Mouse (Mus musculus) CD8-positive naive resting alpha-beta T cell, adult 2 months (primary cell): ENCODE data around the gene Ttc34.

ENCODE experiments used
- DNase-seq, 2 experiments: peaks; one replicate each; pipeline ENCODE4 v3.0.0; 2022; ENCODE audit warnings: low read depth in 2 of 2, low spot score in 2 of 2

The Ttc34 gene

DNA sequence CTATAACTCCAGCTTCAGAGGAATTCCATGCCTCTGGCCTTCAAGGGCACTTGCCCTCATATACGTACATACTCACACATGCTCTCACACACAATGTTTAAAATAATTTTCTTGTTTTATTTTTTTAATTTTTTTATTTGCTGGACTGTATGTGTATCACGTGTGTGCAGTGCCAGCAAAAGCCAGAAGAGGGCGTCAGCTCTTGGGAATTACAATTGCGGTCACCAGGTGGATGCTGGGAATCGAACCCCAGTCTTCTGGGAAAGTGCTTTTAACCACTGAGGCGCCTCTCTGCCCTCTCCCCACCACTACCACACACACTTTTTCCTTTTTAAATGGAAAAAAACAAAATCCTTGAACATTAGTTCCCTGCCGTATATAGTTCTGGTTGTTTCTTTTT is 19.6 kb downstream of the Ttc34 start:
- DNase-seq: no peak

DNA sequence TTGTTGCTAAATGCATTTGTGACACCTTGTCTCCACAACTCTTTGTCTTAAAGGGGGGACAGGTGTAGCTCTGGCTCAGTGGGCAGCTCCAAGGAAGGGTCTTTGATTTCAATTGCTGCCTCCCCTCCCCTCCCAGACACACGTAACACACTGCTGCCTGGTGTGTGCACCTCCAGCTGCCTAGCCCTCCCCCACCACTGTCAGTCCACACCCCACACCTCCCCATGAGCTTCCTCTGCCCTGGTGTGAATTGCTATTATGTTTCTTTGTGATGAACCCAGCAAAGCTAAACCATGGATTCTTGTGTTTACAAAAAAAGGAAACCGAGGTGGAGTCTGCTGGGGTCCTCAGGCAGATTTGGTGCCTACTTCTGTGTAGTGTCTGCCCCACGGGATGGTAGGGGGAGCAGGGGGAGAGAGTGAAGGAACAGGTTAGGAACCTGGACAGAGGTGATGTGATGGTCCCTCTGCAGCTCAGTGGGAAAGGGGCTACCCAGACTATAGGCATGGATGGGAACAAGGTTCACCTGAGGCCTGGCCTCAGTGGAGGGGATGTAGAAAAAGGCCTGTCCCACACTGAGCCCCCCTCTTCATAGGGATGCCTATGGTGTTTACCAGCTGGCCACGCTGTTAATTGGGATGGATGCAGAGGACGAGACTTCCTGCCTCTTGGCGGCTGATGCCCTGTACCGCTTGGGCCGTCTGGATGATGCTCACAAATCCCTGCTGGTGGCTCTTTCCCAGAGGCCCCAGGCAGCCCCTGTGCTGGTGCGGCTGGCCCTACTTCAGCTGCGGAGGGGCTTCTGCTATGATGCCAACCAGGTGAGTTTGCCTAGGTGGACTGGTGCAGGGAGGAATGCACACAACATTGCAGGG is 20.3 kb downstream of the Ttc34 start:
- no peak for DNase-seq

DNA sequence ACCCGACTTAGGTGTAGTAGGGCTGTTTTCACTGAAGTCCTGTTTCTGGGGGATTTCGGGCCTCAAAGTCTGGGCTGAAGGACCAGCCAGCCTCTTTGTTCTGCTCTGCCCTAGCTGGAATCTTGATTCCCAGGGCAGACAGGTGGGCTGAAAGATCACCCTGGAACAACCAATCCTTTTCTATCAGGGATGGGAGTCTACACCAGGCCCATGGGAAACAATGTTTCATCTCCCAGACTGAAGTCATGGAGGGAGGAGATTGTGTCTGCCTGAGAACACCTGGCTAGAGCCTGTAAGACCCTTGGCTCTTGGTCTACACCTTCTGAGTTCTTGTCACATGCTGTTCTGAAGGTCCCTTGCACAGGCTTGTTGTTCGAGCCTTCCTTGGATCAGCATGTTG is 21.3 kb downstream of the Ttc34 start:
- DNase-seq: no peak

DNA sequence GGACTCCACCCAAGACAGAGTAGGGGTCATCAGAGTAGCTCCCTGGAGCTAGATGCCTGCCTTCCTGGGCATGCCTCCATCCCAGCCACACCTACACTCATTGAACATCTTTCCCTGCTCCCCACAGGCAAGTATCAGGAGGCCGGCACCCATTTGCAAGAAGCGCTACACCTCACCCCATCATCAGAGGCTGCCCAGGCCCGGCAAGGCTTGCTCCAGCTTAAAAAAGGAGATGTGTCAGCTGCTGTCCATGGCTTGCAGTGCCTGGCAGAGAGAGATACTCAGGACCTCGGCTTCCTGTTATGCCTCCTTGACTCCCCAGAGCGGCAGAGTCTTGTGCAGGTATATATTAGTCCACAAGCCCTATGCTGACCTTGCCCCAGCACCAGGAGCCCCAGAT is 24.7 kb downstream of the Ttc34 start:
- DNase-seq: no peak

DNA sequence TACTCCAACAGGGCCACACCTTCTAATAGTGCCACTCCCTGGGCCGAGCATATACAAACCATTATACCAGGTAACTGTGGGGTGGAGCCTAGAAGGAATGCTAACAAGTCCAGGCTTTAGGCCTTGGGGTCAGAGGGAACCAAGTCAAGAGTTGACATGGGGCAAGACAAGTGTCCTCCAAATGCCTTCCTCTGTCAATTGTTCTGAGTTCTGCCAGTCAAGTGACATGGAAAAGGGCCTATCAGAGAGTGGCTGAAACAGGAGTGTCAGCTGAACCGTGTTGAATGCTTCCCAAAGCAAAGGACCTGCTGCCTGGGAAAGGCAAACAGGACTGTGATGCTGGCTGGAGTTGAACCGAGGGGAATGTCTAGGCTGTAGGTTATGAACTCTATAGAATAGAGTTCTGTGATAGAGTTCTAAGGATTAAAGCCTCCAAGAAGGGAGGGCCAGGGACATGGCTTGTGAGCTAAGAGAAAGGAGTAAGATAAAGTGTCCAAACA is 26.2 kb downstream of the Ttc34 start:
- no peak for DNase-seq

DNA sequence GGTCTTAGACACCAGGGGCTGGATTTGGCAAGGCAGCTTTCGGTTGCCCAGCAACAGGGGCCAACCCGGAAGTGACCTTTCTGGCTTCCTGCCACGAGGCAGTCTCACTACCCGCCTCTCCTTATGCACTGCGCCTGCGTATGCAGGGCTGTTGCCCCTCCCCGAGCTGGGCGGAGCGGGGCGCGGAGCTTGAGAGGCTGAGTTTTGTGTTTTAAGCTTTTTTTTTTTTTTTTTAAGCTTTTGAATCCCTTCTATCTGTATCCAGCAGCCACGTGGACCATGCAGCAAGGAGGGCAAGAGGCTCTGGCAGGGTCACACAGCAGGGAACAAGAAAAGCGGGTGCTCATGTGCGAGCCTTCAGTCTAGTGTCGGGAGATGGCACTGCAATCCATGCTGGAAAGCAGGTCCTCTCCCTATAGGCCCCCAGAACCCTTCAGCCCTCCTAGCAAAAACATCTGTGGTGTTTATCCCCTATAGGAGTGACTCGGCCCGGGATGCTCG is 27.1 kb downstream of the Ttc34 start:
- peak; percentile 65 to 82 for DNase-seq

DNA sequence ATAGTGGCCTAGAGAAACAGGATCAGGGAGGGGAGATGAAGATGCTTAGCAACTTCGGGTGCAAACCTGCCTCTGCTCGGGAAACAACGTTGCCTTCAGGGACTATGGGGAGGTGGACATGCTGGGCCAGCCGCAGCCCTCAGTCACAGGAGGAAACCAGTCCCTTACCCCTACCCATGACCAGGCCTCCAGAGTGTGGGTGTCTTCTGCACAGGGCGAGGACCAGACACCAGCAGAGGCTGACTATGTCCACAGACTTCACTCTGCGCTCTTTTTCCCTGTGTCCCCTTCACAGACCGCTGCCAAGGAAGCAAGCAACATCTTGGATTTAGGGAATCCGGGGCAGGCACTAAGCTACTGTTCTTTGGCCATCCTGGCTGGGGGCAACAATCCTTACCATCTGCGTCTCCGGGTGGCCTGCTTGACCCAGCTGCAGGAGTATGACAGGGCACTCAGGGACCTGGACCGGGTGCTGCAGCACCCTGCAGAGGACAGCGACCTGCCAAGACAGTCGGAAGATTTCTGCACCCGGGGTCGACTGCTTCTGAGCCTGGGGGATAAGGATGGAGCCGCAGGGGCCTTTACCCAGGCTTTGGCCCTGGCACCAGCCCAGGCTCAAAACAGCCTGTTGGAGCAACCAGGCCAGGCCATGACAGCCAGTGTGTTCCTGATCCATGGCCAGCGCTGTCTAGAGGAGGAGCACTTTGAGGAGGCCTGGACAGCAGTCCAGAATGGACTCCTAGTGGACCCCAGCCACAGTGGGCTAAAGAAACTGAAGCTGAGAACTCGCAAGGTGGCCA is 27.9 kb downstream of the Ttc34 start:
- DNase-seq: no peak

DNA sequence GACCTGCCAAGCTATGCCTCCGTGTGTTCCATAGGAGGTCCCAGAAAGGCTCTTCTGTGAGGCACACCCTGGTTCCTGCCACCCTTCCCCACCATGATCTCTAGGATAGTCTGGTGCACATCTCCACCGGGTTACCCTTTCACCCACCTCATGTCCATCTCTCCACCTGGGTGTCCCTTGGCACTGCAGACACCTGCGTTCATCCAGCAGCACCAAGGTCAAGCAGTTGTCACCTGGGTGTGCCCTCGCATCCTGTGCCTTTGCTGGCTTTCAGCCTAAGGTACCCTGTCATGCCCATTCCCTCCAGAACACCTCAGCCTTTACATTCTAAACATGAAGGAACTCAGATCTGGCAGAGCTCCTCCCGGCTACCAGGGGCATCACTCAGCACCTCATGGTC is 29.1 kb downstream of the Ttc34 start:
- no peak for DNase-seq

DNA sequence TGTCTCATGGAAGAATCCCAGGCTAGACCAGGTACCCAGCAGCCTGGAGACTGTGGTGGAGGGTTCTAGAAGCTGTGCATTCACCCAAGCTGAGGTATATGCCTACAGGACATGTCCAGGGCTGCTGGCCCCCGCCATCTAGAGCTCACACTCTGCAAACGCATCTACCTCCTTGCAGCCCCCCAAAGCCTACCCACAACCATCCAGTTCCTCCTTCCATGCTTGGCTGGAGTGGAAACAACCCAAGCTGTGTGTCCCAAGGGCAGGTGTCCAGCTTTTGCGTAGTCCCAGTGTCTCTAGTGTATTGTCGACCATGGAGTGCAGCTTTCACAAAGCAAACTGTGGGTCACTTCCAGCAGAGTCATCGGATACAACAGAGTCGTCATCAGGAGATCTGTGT is 30.0 kb downstream of the Ttc34 start:
- DNase-seq: no peak

DNA sequence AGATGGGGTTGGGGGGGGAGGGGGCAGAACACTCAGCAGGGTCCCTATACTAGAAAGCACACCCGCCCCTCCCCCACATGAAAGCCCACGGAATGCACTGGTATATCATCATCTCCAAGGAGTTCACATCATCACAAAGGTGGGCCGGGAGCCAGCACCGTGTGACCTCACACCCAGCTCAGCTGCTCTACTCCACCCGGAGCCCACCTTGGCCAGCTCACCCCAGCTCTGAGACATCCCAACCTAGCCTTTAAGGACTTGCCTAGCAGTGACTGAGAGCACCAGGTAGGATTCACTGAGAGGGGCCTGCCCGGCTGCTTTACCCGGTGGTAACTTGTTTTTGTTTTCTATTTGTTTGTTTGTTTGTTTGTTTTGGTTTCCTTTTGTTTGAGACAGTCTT is 32.2 kb downstream of the Ttc34 start, which contains the start of gene Mmel1:
TSS of gene Mmel1 (plus strand) at position 146 of the 400 bp plus-strand sequence.
- DNase-seq: no peak

DNA sequence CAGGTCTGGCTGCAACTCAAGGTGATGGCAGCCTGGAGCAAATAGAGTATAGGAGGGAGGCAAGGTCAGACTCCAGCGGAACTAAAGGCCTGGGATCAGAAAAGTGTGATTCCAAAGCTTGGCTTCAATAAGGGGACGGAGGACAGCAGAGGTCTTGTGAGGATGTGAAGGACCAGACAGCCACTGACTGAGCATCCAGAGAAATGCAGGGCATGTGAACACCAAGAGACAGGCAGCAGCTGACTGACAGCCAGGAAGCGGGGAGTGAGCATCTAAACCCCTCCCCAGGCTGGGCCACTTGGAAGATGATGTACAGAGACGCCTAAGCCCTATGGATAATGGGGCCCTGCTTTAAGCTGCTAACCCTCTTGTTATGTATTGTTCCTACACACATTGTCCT is 33.5 kb downstream of the Ttc34 start:
- DNase-seq: no peak

DNA sequence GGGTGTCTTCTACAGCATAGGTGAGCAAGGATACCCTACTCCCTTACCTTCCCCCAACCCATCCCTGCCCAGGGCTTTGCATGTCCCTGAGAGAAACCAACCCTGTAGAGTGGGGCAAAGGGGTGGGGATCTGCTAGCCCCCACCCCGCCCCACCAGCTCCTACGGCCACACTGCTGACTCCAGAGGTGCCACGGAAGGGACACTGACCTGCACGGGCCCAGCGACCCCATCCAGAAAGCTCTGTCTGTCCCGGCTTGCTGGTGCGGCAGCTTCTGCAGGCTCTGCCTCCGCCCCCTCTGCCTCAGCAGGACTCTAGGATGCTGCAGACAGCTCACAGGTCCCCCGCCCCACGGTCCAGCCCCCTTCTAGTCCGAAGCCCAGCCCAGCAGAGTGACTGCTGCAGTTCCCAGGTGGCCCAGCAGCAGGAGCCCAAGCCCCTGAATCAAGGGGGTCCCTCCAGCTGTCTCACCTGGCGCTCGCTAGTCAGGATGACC is 34.5 kb downstream of the Ttc34 start:
- no peak for DNase-seq

DNA sequence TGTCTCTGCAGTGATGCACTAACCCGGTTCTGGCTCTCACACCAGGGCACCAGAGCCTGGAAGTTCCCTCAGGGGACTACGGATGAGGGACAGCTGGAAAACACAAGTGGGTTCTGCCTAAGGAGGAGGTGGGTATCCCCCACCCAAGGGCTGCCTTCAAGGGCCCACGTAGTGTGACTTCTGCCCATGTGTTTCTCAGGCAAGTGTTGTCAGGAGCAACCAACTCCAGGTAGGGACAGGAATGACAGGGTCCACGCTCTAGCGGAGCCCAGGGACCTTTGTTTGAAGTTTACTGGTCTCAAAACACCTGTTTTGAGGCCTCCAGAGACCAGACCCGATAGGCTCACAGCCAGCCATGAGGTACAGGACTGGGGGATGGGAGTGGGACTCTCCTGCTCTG is 35.9 kb downstream of the Ttc34 start:
- DNase-seq: no peak

DNA sequence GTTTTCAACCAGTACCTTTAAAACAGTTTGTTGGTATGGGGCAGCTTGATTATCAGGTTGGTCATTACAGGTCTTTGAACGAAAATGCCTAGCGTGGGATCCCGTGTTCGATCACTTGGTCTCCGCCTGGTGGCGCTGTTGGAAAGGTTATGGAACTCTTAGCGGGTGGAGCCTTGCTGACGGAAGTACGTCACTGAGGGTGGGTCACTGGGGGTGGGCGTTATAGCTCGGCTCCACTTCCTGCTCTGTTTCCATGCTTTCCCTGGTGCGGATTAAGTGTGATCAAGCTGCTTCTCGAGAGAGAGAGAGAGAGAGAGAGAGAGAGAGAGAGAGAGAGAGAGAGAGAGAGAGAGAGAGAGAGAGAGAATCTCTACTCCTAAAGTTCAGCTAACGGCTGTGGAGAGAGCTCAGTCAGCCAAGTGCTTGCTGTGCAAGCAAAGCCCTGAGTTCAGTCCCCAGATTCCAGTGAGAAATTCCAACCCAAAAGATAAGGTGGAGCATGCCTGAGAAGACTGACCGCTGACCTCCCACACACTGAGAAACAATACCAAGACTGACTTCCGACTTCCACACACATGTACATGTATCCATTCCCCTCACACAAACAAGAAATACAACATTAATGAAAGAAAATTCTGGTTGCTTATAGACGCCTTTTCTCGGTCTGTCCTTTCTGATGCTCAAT is 40.7 kb downstream of the Ttc34 start:
- peak; percentile 88 to 92 for DNase-seq

DNA sequence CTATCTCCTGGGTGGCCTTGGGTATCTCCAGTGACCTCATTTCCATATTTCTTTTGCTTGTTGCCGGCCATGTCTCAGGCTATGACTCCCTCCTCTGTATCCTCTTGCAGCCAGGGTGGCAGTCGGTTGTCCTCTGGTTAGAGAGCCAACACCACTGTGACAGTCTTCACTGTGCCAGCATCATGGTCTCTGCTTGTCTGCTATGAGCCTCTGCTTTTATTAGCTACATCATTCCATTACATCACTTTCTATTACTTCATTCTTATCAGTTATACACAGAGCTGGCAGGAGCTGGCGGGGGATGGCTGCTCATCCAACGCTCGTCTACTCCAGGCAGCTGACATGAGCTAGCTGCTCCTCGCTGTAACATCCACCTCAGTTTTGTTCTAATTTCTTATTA is 43.5 kb downstream of the Ttc34 start:
- no peak for DNase-seq

DNA sequence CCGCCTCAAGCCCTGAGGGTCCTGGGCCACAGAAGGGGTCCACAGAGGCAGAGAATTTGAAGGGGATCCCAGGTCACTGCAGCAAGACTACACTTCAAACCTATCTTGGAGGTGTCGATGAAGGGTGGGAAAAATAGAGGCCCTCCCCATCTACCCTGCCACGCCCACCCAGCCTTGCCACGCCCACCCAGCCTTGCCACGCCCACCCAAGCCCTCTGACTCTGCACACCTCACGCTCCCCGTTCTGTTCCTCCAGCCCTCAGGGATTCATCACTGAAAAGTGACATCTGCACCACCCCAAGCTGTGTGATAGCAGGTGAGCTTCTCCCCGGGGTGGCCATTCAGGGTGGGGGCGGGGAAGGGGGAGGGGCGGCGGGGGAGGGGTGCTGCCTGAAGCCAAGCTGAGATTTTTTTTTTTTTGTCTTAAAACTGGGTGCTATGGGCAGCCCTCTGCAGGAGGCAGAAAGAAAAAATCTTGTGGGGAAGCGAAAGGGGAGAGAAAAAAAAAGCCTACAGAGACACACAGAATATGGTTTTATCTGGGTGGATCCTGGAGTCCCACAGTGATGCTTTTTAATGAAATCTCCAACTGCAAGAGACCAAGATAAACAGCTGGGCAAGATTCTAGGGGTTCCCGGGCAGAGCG is 44.9 kb downstream of the Ttc34 start:
- no peak for DNase-seq

DNA sequence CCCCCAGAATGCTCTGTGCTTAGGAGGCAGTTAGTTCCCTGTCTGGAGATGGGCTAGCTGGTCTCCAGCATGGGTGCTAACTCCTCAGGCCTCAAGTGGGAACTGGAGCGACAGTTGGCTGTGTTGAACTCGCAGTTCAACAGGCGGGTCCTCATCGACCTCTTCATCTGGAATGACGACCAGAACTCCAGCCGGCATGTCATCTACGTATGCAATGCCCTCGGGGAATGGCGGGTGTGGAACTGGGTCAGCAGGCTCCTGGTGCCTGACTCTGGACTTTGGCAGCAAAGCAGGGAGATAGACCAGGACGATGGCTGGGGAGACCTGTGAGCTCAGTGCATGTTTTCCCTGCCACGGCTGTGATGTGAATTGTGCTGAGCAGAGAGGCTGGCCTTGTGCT is 48.2 kb downstream of the Ttc34 start:
- DNase-seq: no peak

DNA sequence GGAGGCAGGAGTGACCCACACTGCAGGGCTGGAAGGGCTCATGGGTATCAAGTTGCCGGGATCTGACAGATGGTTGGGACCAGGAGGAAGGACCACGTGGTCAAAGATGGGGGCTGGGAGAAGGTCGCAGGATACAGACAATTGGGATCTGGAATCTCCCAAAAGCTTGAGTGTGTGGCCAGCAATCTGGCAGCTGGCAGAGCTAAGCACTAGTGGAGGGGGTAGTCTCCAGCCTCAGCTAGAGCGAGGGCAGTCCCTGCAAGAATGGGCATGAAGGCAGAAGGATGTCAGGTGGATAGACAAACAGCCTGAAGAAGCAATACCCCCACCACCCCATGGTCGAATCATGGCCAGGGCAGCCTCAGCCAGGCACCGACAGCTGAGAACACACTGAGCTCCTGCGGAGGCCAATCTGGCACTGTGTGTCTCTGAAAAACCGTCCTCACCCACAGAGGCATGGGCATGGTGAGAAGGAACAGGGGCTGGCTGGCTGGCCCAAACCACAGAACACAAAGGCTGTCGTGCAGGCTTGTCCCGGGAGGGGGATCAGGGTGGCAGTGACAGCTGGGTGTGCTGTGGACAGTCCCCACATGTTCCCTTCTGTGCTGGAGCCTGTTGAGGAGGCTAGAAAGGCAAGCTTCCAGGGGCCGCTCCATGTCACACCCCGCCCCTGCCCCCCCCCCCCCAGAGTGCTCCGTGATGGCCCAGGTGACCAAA is 49.8 kb downstream of the Ttc34 start:
- DNase-seq: no peak

DNA sequence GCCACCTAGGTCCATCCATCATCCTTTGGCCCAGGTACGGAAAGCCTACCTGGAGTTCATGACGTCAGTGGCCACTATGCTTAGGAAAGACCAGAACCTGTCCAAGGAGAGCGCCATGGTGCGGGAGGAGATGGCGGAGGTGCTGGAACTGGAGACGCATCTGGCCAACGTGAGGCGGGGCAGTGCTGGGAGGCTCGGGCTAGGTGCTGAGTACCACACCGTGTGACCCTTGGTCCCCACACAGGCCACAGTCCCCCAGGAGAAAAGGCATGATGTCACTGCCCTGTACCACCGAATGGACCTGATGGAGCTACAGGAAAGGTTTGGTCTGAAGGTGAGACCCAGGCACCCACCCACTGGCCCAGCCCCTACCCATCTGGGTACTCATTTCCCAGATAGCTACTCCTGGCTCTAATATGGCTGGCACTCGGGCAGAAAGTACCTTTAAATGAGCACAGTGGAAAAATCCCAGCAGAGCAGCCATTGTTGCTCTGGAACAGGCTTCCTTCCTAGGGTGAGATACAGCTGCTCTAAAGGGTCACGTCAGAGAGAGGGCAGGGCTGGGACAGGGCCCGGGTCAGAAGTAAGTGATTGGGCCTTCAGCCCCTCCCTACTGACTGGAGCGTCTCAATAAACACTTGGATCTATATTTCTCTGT is 50.5 kb downstream of the Ttc34 start:
- no peak for DNase-seq

DNA sequence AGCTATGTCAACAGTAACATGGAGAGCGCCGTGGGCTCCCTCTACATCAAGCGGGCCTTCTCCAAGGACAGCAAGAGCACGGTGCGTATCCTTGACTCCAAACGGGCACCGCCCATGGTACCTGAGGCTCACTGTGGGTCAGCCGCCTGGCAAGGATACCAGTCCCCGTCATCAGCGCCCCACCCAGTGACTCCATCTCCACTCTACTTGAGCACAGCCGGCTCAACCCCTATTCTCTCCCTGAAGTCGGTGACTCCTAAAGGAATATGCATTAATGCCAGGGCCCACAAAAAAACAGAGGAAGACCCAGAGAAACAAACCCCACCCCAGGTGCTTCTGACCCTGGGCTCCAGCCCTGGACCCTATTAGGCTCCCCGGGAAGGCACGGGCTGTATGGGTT is 53.6 kb downstream of the Ttc34 start:
- DNase-seq: no peak
